Mouse (Mus musculus) brain, embryonic 14.5 days (tissue): Measurements from ENCODE around the gene Hsf2bp.

ENCODE experiments used
- CTCF ChIP-seq: fragments of 200-500 bp; IDR thresholded peaks from 2 replicates; pipeline ENCODE4 v1.5.1; 2012; ENCODE audit warnings: inconsistent platforms, mild to moderate bottlenecking, moderate library complexity, borderline replicate concordance; ENCODE audit not compliant: insufficient read depth, insufficient read length; ENCODE audit errors: extremely low read depth
- POLR2A ChIP-seq: fragments of 200-500 bp; IDR thresholded peaks from 2 replicates; pipeline ENCODE4 v1.6.1; 2012; ENCODE audit warnings: mild to moderate bottlenecking, inconsistent platforms, borderline replicate concordance; ENCODE audit not compliant: poor library complexity, insufficient read depth, insufficient read length, severe bottlenecking; ENCODE audit errors: extremely low read depth

DNA sequence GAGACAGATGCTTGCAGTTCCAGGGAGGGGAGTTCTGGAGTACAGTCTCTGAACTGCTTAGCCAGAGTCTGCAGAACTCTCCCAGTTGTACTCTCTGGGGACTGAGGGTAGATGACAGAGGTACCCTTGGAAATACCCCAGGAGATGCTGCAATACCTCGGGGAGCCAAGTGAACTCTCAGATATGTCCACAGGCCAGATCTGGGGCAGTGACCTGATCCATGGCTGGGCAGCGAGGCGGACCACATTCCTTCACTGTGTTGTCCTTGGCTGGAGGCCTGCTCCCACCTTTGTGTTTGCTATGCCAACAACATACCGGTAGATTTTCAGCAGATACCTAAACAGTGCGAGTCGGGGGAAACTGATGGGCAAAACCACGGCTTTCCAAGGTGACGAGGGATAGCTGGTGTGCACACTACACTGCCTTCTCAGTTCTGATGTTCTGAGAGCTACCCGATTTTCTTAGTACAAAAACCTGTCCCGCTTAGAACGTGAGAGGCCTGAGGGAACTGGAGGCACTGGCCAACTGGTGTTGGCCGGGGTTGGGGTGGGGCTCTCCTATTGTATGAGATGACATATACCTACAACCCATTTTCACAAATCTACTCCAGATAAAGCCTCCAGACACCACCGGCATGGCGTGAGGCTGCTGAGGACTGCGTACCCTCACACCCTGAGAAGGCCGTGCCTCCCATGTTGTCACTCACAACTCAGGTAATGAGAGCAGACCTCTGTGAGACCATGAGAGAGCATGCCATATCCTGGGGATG lies 96.7 kb downstream of the Hsf2bp start:
- no peak for TF ChIP-seq CTCF
- no peak for TF ChIP-seq POLR2A
